Mouse (Mus musculus) layer of hippocampus, postnatal 14 days (tissue): ENCODE measurements around the gene Zfp692. TPM values are rescaled to one million over a fixed set of nuclear protein-coding genes. Genes with fewer than 3 reads are reported as not detected.
"Not testable (repeated sequence)": the region's sequence is repeated elsewhere in the genome, so short reads cannot be mapped to it uniquely, and the experiment has no call there.

Experiments
- DNase-seq, 2 experiments: peaks; one replicate each; pipeline ENCODE4 v3.0.0; 2021 to 2022; ENCODE audit warnings: low spot score in 2 of 2, mixed read lengths in 1 of 2
- total RNA-seq, 2 experiments: library from RNA; stranded (reverse); gene quantifications; 2 replicates each; pipeline ENCODE4 v1.2.3; 2021

Gene Zfp692
- total RNA-seq, 2 experiments from 2014 or later, result 20.1 to 20.2 TPM

- no peak for DNase-seq
Observed at GRCm38 (mm10) chr11:58352681-58353548, 46.0 kb downstream of the Zfp692 start.

GRCm38 (mm10) chr11:58353709-58354108 lies 46.8 kb downstream of the Zfp692 start:
- DNase-seq, result no peak

- no peak for DNase-seq
Observed at GRCm38 (mm10) chr11:58354476-58354875, 47.6 kb downstream of the Zfp692 start.

- no peak for DNase-seq
Observed at GRCm38 (mm10) chr11:58354927-58355326, 48.1 kb downstream of the Zfp692 start.

- DNase-seq, result no peak
Observed at GRCm38 (mm10) chr11:58357042-58357441, 50.2 kb downstream of the Zfp692 start.

- no peak for DNase-seq
Observed at GRCm38 (mm10) chr11:58357844-58358534, 51.1 kb downstream of the Zfp692 start.

GRCm38 (mm10) chr11:58362562-58362961 lies 55.7 kb downstream of the Zfp692 start:
- not testable (repeated sequence) for DNase-seq

Other genes with a start within 250 kb of the Zfp692 start
- gene Gm12248, start 213.9 kb upstream of the Zfp692 start, total RNA-seq, result not detected
- 10 to 100 TPM; 48.2 to 50.3 TPM for gene Cnot8, start 202.9 kb upstream of the Zfp692 start, total RNA-seq
- gene Gemin5, start 138.5 kb upstream of the Zfp692 start, total RNA-seq, result 10 to 100 TPM; 17.7 to 20.3 TPM
- 10 to 100 TPM; 30.7 to 34.4 TPM for gene Mrpl22, start 135.4 kb upstream of the Zfp692 start, total RNA-seq
- gene Igtp, start 107.5 kb upstream of the Zfp692 start, total RNA-seq, result 1 to 10 TPM in 1 of 2 experiments, under 1 TPM in 1; 0.97 to 1.3 TPM
- gene Irgm2, start 107.5 kb upstream of the Zfp692 start, total RNA-seq, result 1 to 10 TPM; 1.7 to 1.9 TPM
- not detected for gene 4930438A08Rik, start 32.3 kb upstream of the Zfp692 start, total RNA-seq
- 10 to 100 TPM; 47.7 to 52.0 TPM for gene Zfp672, start 23.3 kb downstream of the Zfp692 start, total RNA-seq
- gene Sh3bp5l, start 23.7 kb downstream of the Zfp692 start, total RNA-seq, result 10 to 100 TPM; 67.1 to 69.3 TPM
- under 1 TPM in 1 of 2 experiments, not detected in 1; 0.37 TPM for gene Lypd8, start 72.0 kb downstream of the Zfp692 start, total RNA-seq
- gene 1810065E05Rik, start 114.0 kb downstream of the Zfp692 start, total RNA-seq, result not detected
- gene Gm12253, start 125.5 kb downstream of the Zfp692 start, total RNA-seq, result not detected
- gene Lypd9, start 145.9 kb downstream of the Zfp692 start, total RNA-seq, result not detected
- not detected for gene Olfr30, start 155.2 kb downstream of the Zfp692 start, total RNA-seq
- not detected for gene Olfr332, start 185.5 kb downstream of the Zfp692 start, total RNA-seq
- gene Olfr331, start 195.5 kb downstream of the Zfp692 start, total RNA-seq, result not detected
- not detected for gene Olfr330, start 227.8 kb downstream of the Zfp692 start, total RNA-seq
- not detected for gene Olfr329-ps, start 239.4 kb downstream of the Zfp692 start, total RNA-seq
- gene Olfr328, start 248.6 kb downstream of the Zfp692 start, total RNA-seq, result under 1 TPM in 1 of 2 experiments, not detected in 1; 0.18 TPM